Mouse (Mus musculus) skeletal muscle tissue, adult 2 months (tissue): ENCODE measurements around the gene Olfr1382.
"Not testable (repeated sequence)": the region's sequence is repeated elsewhere in the genome, so short reads cannot be mapped to it uniquely, and the experiment has no call there.

Source experiments
- DNase-seq: peaks from one replicate; pipeline ENCODE4 v3.0.0-alpha.2; 2012; ENCODE audit warnings: low read depth, low spot score

Gene Olfr1382

DNA sequence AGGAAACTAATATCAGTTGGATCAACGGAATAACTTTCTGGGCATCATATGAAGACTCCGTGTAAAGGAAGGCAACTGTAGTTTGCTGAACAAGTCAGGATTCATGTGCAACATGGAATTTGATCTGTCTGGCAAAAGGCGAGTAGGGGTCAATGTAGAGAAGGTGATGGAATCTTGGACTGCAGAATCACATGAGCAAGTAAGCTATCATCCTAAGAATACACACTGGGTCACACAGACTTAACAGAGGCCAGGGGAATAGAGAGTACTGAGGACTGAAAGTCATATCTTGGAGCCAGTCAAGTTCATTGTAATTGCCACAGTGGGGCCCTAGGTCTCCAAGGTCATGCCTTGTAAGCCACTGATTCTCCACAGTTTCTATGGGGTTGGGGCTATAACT lies at the start of gene Olfr1382:
Olfr1382 (plus strand) TSS at position 301 of the 400 bp plus-strand sequence.
- no peak for DNase-seq

DNA sequence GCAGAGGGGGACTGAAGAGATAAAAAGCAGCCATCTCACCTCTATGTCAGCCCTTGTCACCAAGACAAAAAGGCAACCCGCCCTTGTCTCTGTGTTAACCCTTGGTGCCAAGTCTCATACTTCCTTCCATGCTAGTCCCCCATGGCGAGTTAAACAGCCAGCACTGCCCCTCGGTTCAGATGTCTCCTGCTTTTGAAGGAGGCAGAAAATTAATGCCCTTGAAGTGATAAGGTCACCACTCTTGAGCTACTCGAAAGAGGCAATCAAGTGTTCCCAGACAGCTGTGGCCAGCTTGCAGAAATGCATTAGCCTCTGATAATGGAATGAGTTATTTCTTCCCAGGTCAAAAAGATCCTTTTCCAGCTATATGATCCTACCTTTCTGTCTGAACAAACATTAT lies 42.1 kb upstream of the Olfr1382 start:
- DNase-seq = no peak

DNA sequence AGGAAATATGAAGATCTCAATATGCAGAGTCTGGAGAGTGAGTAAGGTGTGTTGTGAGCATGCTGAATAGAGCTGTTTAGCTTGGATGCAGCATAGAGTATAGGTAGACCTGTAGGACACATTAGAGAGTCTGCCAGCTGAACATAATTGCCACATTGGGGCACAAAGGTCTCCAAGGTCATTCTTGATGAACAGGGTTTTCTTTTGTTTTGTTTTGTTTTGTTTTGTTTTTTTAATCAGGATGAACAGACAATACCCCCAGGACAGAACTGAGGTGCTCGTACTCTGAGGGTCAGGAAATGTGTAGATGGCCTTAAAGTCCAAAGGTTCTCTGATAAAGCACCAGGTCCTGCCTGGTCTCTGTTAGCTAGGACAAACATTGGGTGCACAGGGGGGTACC lies 39.3 kb upstream of the Olfr1382 start, which contains the start of gene Olfr1385:
Olfr1385 (plus strand) TSS at position 301 of the 400 bp plus-strand sequence.
- DNase-seq = not testable (repeated sequence)

DNA sequence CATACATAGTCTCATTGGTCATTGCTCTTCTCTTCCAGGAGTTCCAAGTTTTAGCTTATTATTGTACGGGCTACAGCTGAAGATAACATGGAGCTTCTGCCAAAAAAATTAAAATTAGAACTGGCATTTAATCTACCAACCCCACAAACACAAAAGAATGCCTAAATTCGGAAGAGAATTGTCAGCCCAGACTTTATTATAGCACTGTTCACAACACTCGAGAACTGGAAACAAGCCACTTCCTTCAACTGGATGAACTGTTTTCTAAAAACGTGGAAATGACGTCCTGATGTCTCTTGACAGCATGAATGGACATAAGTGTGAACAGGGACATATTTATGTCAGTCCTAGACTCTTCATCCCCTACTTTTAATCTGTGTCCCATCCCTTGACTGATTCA lies 10.0 kb upstream of the Olfr1382 start:
- DNase-seq = no peak

DNA sequence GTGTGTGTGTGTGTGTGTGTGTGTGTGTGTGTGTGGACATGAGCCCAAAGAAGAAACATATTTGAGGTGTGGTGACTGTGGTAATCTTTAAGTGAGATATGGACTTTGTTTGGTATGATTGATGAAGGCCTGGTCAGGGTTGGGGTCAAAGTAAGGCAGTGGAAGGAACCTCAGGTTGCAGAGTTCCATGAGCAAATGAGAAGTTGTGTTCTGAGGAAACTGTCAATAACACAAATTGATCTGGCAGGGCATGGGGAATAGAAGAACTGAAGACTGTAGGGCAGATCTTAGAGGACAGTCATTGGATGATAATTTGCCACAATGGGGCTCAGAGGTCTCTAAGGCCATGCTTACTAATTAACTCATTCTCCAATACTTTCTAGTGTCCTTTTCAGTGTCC lies 8.7 kb upstream of the Olfr1382 start, which contains the start of gene Olfr1383:
Olfr1383 (plus strand) TSS at position 301 of the 400 bp plus-strand sequence.
- no peak for DNase-seq

DNA sequence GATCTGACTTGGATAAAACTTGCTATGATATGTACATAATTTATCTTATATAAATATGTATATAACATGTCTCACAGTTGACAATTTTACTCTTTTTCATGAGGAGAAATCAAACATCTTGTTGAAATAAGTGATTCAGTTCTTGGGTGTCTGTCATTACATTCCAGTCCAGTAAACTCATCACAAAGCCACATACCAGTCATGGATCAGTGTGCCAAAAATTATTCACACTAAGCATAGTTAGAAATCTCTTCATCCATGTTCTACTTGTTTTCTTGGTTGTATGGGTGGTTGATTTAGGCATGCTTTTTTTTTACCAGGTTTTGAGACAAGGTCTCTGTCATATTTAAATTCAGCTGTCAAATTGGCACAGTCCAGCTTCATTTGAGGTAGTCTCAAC lies 4.7 kb downstream of the Olfr1382 start:
- no peak for DNase-seq

DNA sequence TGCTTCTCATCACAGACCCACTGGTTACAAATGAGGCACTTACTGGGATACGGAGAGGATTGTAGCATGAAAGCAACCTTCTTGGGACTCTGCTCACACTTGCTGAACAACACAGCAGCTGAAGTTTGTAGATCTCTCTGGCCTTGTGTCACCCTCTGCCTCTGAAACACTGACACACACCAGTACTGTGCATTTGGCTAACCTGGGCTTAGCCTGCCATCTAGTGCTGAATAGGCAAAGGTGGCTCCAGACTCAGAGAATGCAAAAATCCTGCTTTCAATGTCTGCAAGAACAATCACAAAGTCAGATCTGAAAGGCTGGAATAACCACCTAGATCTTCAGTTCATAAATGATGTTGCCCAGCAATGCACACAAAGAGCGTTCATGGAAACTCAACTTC lies 8.6 kb downstream of the Olfr1382 start:
- not testable (repeated sequence) for DNase-seq

DNA sequence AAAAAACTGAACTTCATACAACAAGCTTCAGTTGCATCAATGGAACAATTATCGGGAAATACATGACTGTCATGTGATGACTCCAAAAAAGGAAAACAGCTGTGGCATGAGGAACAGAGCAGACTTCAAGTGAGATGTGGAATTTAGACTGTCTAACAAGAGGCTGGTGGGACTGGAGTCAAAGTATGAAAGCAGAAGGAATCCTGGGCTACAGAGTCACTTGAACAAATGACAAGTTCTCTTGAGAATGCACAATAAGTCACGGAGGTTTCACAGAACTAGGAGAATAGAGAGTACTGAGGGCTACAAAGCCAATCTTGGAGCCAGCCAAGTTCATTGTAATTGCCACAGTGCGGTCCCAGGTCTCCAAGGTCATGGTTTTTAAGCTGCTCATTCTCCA lies 15.1 kb downstream of the Olfr1382 start, which contains the start of gene Olfr1381:
Olfr1381 (plus strand) TSS at position 301 of the 400 bp plus-strand sequence.
- not testable (repeated sequence) for DNase-seq

DNA sequence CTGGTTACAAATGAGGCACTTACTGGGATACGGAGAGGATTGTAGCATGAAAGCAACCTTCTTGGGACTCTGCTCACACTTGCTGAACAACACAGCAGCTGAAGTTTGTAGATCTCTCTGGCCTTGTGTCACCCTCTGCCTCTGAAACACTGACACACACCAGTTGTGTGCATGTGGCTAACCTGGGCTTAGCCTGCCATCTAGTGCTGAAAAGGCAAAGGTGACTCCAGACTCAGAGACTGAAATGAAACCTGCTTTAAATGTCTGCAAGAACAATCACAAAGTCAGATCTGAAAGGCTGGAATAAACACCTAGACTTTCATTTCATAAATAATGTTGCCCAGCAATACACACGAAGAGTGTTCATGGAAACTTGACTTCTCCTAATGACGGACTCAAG lies 26.0 kb downstream of the Olfr1382 start:
- DNase-seq = not testable (repeated sequence)

DNA sequence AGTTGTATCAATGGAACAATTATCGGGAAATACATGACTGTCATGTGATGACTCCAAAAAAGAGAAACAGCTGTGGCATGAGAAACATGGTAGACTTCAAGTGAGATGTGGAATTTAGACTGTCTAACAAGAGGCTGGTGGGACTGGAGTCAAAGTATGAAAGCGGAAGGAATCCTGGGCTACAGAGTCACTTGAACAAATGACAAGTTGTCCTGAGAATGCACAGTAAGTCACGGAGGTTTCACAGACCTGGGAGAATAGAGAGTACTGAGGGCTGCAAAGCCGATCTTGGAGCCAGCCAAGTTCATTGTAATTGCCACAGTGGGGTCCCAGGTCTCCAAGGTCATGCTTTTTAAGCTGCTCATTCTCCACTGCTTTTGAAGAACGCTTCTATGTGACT lies 28.5 kb downstream of the Olfr1382 start, which contains the start of gene Olfr1380:
Olfr1380 (plus strand) TSS at position 301 of the 400 bp plus-strand sequence.
- not testable (repeated sequence) for DNase-seq

DNA sequence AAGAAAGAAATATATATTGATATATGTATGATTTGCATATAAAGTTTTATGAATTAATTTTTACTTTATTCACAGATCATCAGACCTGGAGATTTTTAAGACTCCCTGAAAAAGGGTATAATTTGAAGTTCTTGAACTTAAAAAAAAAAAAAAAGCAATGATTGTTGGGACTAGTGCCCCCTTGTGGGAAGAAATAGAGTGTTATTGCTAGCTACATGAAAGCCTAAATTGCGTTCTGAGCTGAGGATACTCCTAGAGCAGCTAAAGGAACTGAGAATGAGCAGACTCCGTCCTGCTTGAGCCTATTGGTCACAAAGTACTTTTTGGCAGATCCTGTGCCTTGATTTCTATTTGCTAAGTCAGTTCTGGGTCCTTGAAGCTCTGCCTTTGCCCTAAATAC lies 47.0 kb downstream of the Olfr1382 start:
- not testable (repeated sequence) for DNase-seq

DNA sequence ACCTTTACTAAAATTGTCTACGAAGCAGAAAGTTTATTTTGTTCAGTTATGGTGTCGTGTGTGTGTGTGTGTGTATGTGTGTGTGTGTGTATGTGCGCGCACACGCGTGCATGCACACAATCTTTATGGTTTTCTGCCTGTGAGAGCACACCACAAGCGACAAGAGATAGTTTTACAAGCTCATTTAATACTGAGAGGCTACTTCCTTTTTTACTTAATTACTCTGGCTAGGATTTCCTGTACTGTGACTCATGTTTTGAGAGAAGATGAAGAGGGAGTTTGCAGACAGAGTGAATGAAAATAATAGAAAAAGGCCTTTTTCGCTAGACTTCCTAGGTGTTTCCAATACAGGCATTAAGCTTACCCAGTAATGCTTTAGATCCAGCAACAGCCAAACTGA lies 52.4 kb downstream of the Olfr1382 start:
- not testable (repeated sequence) for DNase-seq
